Mouse (Mus musculus) limb, embryonic 13.5 days (tissue): ENCODE measurements at regions not wholly inside any gene's neighbourhood (a gene's known extent, or its start where the extent isn't known, plus 50 kb on each side); places are given as distances from the start of the nearest gene placed in this dataset.

Experiments
- ATAC-seq: fragments of 200-750 bp; cut with Nextera tagmentation; 2 replicates; pipeline ENCODE4 v1.8.0; 2017; ENCODE audit warnings: low read depth, moderate number of reproducible peaks, moderate TSS enrichment; ENCODE audit not compliant: low FRiP score
- H3K27ac ChIP-seq: fragments of 300-500 bp; sonication (generic); 2 replicates; pipeline ENCODE4 v1.5.1; 2015; ENCODE audit warnings: inconsistent platforms, mild to moderate bottlenecking, moderate library complexity
- H3K27me3 ChIP-seq: fragments of 300-500 bp; sonication (generic); 2 replicates; pipeline ENCODE4 v1.6.1; 2015; ENCODE audit warnings: mild to moderate bottlenecking, inconsistent platforms
- H3K36me3 ChIP-seq: fragments of 300-500 bp; sonication (generic); 2 replicates; pipeline ENCODE4 v1.6.1; 2015; ENCODE audit warnings: inconsistent platforms, mild to moderate bottlenecking, moderate library complexity
- H3K4me1 ChIP-seq: fragments of 300-500 bp; sonication (generic); 2 replicates; pipeline ENCODE4 v1.6.1; 2015; ENCODE audit warnings: inconsistent platforms
- H3K4me2 ChIP-seq: fragments of 300-500 bp; sonication (generic); replicated peaks from 2 replicates; pipeline ENCODE4 v1.6.1; 2015; ENCODE audit warnings: inconsistent platforms, mild to moderate bottlenecking, moderate library complexity
- H3K4me3 ChIP-seq: fragments of 300-500 bp; sonication (generic); 2 replicates; pipeline ENCODE4 v1.5.1; 2015; ENCODE audit warnings: moderate library complexity, mild to moderate bottlenecking, inconsistent platforms
- H3K9ac ChIP-seq: fragments of 300-500 bp; sonication (generic); 2 replicates; pipeline ENCODE4 v1.6.1; 2015; ENCODE audit warnings: mild to moderate bottlenecking, inconsistent platforms
- H3K9me3 ChIP-seq: fragments of 300-500 bp; sonication (generic); 2 replicates; pipeline ENCODE4 v1.6.1; 2016; ENCODE audit warnings: inconsistent platforms
- WGBS: fragments of 180-500 bp; shearing (Covaris S2); methylation state at CpG from one replicate; pipeline ENCODE4 v1.1.7; 2015; 5-methylcytosine and 5-hydroxymethylcytosine counted together

- H3K27me3 ChIP-seq: no peaks in the 10 kb centered on the region
- peaks cover 29% of the 10 kb centered on the region for H3K4me1 ChIP-seq
- H3K9me3 ChIP-seq: no peaks in the 10 kb centered on the region
- H3K4me3 ChIP-seq: no peak overlapping the region
- H3K27ac ChIP-seq: no peak overlapping the region
- peaks cover 2% of the 10 kb centered on the region; the same call in 1 of the 2 replicates for H3K36me3 ChIP-seq
- H3K9ac ChIP-seq: no peak overlapping the region
- WGBS: 63% methylated on average over 6 of the region's 6 CpGs
- no peak for ATAC-seq
- no peak overlapping the region for H3K4me2 ChIP-seq
Observed at GRCm38 (mm10) chr17:3248875-3249274, 77.5 kb upstream of the Tiam2 start.

DNA sequence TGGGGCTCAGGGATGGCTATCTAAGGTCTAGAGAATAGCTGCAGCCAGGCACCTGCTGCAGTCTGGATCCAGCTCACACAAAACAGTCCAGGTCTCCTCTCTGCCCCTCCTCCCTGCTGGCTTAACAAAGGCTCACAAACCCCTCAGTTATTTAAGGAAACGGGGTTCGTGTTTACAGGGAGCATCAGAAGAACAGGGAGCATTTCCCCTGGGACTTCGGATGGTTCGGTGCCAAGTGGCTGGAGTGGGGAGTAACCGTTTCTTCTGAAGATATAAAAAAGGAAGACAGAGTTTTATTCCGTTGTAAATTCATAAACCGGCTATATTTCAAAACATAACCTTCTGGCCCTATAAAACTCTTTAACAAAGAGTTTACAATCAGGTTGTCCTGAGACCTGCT is 77.1 kb upstream of the Tiam2 start:
- no peak overlapping the region for H3K27ac ChIP-seq
- ATAC-seq: no peak
- H3K4me3 ChIP-seq: no peak overlapping the region
- H3K36me3 ChIP-seq: peaks cover 5% of the 10 kb centered on the region; the same call in 1 of the 2 replicates
- peaks cover 29% of the 10 kb centered on the region for H3K4me1 ChIP-seq
- H3K9me3 ChIP-seq: no peaks in the 10 kb centered on the region
- H3K27me3 ChIP-seq: no peaks in the 10 kb centered on the region
- no peak overlapping the region for H3K4me2 ChIP-seq
- 54% methylated on average over 7 of the region's 7 CpGs for WGBS
- no peak overlapping the region for H3K9ac ChIP-seq

DNA sequence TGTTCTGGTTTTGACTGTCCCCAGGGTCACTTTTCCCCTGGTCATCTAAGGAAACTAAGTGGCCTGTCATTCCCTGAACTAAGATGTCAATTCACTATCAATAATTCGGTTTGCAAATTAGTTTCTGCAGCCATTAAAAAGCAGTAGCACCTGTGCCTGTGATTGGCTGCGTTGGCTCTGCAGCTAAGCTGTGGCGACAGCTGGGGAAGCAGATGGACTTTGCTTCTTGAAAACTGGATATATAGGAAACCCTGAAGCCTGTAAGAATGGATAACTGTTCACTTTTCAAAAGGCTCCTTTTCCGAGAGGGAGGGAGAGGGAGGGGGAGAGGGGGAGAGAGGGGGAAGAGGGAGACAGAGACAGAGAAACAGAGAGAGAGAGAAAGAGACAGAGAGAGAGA is 75.2 kb upstream of the Tiam2 start:
- Histone ChIP-seq H3K9ac (no peak overlapping the region), H3K4me2 (no peak overlapping the region), H3K9me3 (no peaks in the 10 kb centered on the region), H3K27me3 (no peaks in the 10 kb centered on the region), H3K27ac (no peak overlapping the region), H3K36me3 (peaks cover 12% of the 10 kb centered on the region), H3K4me1 (peaks cover 24% of the 10 kb centered on the region), H3K4me3 (no peak overlapping the region)
- WGBS: 85% methylated on average over 4 of the region's 4 CpGs
- no peak for ATAC-seq

DNA sequence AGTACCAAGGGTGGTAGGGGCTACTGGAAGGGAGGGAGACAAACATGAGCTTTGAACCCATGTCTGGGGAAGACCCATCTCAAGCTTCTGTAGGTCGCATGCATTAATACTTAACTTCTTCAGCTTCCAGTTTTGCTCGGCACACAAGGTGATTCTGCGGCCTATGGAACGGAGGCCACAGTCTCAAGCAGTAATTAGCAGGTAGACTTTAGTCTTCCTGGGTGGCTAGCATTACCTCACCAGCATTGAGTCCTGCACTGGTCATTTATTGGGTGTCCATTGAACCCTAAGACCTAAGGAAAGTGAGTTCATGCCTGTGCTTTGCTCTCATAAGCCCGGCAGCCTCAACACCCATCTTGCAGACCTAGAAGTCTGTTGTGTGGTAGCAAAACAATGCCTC is 74.4 kb upstream of the Tiam2 start:
- Histone ChIP-seq H3K27ac (no peak overlapping the region), H3K36me3 (peaks cover 18% of the 10 kb centered on the region), H3K4me1 (peaks cover 16% of the 10 kb centered on the region), H3K9me3 (no peaks in the 10 kb centered on the region), H3K27me3 (no peaks in the 10 kb centered on the region), H3K4me3 (no peak overlapping the region), H3K4me2 (no peak overlapping the region), H3K9ac (no peak overlapping the region)
- ATAC-seq: no peak
- WGBS: 94% methylated on average over 5 of the region's 5 CpGs

DNA sequence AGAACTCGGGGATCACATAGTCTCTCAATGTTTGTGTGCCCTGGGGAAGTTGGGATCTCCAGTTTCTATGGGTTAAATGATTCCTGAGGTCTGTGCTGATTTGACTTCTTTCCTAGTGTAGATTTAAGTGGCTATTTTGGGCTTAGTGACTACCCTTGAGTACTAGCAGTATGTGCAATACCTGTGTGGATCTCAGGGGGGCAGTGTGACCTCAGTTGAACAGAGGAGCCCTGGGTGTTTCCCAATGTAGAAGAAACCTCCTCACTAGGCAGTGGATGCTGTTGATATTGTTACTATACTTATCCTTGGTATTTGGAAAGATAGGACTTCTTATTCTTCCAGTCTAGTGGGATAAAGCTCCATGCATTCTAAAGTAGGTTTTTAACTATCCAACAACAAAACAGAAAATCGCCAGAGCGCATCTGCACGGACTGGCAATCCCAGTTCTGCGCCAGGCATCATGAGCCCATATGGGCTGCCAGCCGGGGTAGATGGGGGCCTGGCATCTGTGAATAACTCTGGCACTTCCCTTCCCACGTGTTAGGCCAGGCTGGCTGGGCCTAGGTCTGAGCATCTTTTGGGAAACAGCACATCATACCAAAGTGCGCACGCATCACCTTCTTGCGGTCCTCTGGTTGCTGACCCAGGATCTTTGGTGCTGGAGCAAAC is 72.7 kb upstream of the Tiam2 start:
- 89% methylated on average over 10 of the region's 10 CpGs for WGBS
- Histone ChIP-seq H3K4me2 (no peak overlapping the region), H3K4me1 (peaks cover 15% of the 10 kb centered on the region), H3K36me3 (peaks cover 18% of the 10 kb centered on the region), H3K27me3 (no peaks in the 10 kb centered on the region), H3K4me3 (no peak overlapping the region), H3K27ac (no peak overlapping the region), H3K9me3 (no peaks in the 10 kb centered on the region), H3K9ac (no peak overlapping the region)
- no peak for ATAC-seq

DNA sequence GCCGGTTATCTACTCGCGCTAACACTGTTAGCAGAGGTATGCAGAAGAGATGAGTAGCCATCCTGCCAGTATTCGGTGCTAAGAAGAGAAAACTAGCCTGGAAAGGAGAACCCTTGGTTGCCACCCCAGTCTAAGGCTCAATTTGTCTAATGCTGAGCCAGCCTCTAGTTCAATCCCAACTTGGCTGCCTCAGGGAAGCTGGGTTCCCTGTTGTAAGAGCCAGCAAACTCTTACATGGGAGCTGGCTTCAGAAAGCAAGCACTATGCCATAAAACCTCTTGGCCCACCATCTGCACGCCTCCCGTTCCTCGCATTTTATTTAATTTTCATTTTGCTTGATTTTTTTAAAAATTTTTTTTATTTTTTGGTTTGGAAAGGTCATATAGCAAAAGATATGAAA is 69.6 kb upstream of the Tiam2 start:
- 98% methylated on average over 7 of the region's 7 CpGs for WGBS
- H3K9me3 ChIP-seq: no peaks in the 10 kb centered on the region

GRCm38 (mm10) chr17:3258811-3259510 is 67.4 kb upstream of the Tiam2 start:
- H3K4me2 ChIP-seq: no peak overlapping the region
- ATAC-seq: no peak
- 79% methylated on average over 9 of the region's 9 CpGs for WGBS

More for the DNA sequence above, 69.6 kb upstream of the Tiam2 start:
- no peak overlapping the region for H3K9ac ChIP-seq
- no peaks in the 10 kb centered on the region for H3K27me3 ChIP-seq
- no peak overlapping the region for H3K27ac ChIP-seq
- no peak overlapping the region for H3K4me2 ChIP-seq
- H3K4me3 ChIP-seq: no peak overlapping the region
- no peak for ATAC-seq
- H3K36me3 ChIP-seq: peaks cover 22% of the 10 kb centered on the region
- H3K4me1 ChIP-seq: peaks cover 3% of the 10 kb centered on the region; the same call in 1 of the 2 replicates

GRCm38 (mm10) chr17:3260796-3261195 is 65.6 kb upstream of the Tiam2 start:
- no peak overlapping the region for H3K27ac ChIP-seq
- H3K27me3 ChIP-seq: no peaks in the 10 kb centered on the region
- peaks cover 3% of the 10 kb centered on the region; the same call in 1 of the 2 replicates for H3K4me1 ChIP-seq
- no peak overlapping the region for H3K4me2 ChIP-seq
- no peak overlapping the region for H3K9ac ChIP-seq
- H3K36me3 ChIP-seq: peaks cover 11% of the 10 kb centered on the region
- 91% methylated on average over 11 of the region's 11 CpGs for WGBS
- no peaks in the 10 kb centered on the region for H3K9me3 ChIP-seq
- no peak overlapping the region for H3K4me3 ChIP-seq
- ATAC-seq: no peak

More at GRCm38 (mm10) chr17:3258811-3259510, 67.4 kb upstream of the Tiam2 start:
- H3K9ac ChIP-seq: no peak overlapping the region
- H3K36me3 ChIP-seq: peaks cover 19% of the 10 kb centered on the region
- no peak overlapping the region for H3K4me3 ChIP-seq
- H3K27me3 ChIP-seq: no peaks in the 10 kb centered on the region
- H3K27ac ChIP-seq: no peak overlapping the region
- peaks cover 3% of the 10 kb centered on the region; the same call in 1 of the 2 replicates for H3K4me1 ChIP-seq
- no peaks in the 10 kb centered on the region for H3K9me3 ChIP-seq

DNA sequence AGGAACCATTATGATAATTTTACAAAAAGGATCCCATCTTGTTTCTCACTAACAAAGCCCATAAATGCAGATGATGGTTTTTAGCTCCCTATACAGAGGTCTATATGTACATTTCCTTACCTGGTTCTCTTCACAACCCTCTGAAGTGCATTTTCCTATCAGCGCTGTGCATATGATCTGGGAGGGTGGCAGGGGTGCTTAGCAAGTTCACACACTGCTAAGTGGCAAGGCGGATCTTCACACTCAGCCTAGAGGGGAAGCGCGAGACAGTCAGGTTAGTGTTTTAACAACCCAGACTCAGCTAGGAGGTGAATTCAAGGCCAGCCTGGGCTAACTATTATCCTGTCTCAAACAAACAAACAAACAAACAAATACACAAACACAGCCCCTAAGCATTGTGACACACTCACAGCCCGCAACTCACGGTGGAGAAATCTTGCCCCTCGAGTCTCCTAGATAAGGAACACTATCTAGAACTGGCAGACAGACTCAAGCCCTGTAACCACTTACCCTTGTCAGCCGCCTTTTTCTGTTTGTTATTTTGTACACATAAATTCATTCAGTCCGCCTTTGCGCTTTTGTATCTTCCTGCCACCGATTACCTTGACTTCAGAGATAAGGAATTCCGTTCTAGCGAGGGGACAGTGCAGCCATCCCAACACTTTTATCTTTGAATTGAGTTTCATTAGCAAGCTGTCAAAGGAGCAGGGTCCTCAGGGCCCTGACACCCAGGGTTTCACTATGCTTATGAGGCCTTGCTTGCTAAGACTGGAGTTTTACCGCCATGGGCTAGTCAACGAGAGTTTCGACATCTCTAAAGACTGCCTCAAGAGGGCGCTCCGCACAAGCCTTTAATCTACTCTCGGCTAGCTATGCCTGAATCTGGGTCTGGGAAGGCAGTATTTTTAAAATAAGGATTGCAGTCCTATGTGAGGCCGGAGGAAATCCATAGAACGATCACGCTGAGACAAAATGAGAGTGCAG is 53.0 kb upstream of the Tiam2 start:
- Histone ChIP-seq H3K27ac (no peak overlapping the region), H3K9ac (no peak overlapping the region), H3K9me3 (no peaks in the 10 kb centered on the region), H3K4me2 (no peak overlapping the region), H3K4me3 (no peak overlapping the region), H3K36me3 (no peaks in the 10 kb centered on the region), H3K27me3 (no peaks in the 10 kb centered on the region), H3K4me1 (peaks cover 16% of the 10 kb centered on the region)
- 45% methylated on average over 22 of the region's 22 CpGs for WGBS
- peak; percentile 76 for ATAC-seq

GRCm38 (mm10) chr17:3274449-3275285 is 51.7 kb upstream of the Tiam2 start:
- peaks cover 22% of the 10 kb centered on the region for H3K4me1 ChIP-seq
- no peak for ATAC-seq
- no peak overlapping the region for H3K4me3 ChIP-seq
- H3K27me3 ChIP-seq: no peaks in the 10 kb centered on the region
- no peak overlapping the region for H3K9ac ChIP-seq
- no peaks in the 10 kb centered on the region for H3K9me3 ChIP-seq
- no peak overlapping the region for H3K27ac ChIP-seq
- H3K36me3 ChIP-seq: no peaks in the 10 kb centered on the region
- H3K4me2 ChIP-seq: no peak overlapping the region
- WGBS: 25% methylated on average over 14 of the region's 14 CpGs
